Mouse (Mus musculus): Measurements from ENCODE around the gene Ank2. TPM values are rescaled to one million over a fixed set of nuclear protein-coding genes. Genes with fewer than 3 reads are reported as not detected.
A peak's percentile ranks its signal among the peaks of the same experiment; 100 is the strongest.

Ank2 gene
- polyA plus RNA-seq, 1 experiment from 2014 or later = 169 TPM

DNA sequence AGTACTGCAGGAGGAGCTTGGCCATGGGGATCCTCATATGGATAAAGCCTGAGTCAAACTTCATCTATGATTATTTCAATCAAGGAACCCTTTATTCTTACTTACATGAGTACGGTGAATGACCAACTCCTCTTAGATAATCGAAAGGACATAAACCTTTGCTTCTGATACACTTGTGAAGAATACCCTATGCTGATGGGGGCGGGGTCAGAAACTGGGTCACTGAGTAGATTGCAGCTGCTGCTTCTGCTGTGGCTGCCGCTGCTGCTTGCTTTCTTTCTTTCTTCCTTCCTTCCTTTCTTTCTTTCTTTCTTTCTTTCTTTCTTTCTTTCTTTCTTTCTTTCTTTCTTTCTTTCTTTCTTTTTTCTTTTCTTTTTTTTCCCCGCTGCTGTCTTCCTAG is 263.9 kb downstream of the Ank2 start:
- WGBS = 74% methylated on average over 5 of the region's 5 CpGs
- no peaks in the 10 kb centered on the region for H3K36me3 ChIP-seq (ENCODE audit: control insufficient read depth, insufficient read depth, low read length)
- no peaks in the 10 kb centered on the region for H3K27me3 ChIP-seq (replicated peaks; ENCODE audit: control insufficient read depth, insufficient read depth, low read length)

GRCm38 (mm10) chr3:127225799-127226730 is 273.1 kb downstream of the Ank2 start:
- H3K27ac ChIP-seq (ENCODE audit: low read depth, low read length) = peak overlapping the region; percentile 73
- peak overlapping the region; percentile 52 for H3K4me3 ChIP-seq (ENCODE audit: low read length)
- H3K4me1 ChIP-seq (ENCODE audit: control insufficient read depth, insufficient read depth, low read depth, low read length) = peaks cover 12% of the 10 kb centered on the region
- peak; percentile 92 for ATAC-seq
- no peaks in the 10 kb centered on the region for H3K27me3 ChIP-seq (replicated peaks; ENCODE audit: control insufficient read depth, insufficient read depth, low read length)
- no peaks in the 10 kb centered on the region for H3K9me3 ChIP-seq (ENCODE audit: control insufficient read depth, low read length)
- 3% methylated on average over 26 of the region's 26 CpGs for WGBS
- no peaks in the 10 kb centered on the region for H3K36me3 ChIP-seq (ENCODE audit: control insufficient read depth, insufficient read depth, low read length)
- peak overlapping the region; percentile 55 for H3K4me2 ChIP-seq (ENCODE audit: low read length)
- H3K9ac ChIP-seq (ENCODE audit: low read depth, low read length) = peak overlapping the region; percentile 73

More for the DNA sequence above, 263.9 kb downstream of the Ank2 start:
- no peak for ATAC-seq
- Histone ChIP-seq H3K9ac (ENCODE audit: low read depth, low read length) (no peak overlapping the region), H3K4me3 (ENCODE audit: low read length) (no peak overlapping the region), H3K4me2 (ENCODE audit: low read length) (no peak overlapping the region), H3K9me3 (ENCODE audit: control insufficient read depth, low read length) (no peaks in the 10 kb centered on the region), H3K4me1 (ENCODE audit: control insufficient read depth, insufficient read depth, low read depth, low read length) (no peaks in the 10 kb centered on the region), H3K27ac (ENCODE audit: low read depth, low read length) (no peak overlapping the region)

DNA sequence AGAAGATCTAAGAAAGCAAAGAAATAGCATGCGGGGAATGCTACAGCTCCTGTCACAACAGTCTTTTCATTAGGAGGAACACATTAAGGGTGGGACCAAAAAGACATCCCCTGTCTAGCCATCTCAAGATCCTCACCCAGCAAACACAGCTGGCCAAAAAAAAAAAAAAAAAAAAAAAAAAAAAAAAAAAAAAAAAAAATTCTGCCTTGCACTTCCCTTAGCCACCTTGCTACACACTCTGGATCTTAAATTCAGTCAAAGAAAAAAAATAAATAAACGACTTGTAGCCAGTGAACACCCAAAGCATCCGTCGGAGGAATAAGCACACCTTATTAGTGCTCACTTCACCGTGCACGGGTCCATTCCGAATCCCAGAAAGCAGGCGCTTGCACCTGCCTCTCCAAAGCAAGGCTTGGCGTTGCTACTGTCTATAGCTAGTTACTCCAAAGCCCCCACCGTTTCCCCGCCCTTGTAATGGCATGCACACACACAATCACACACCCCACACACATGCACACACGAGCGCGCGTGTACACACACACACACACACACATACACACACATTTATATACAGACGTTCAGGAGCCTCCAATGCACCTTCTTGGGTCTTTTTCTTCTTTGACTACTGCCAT is 273.9 kb downstream of the Ank2 start:
- 4% methylated on average over 16 of the region's 16 CpGs for WGBS
- Histone ChIP-seq H3K4me3 (ENCODE audit: low read length) (peak overlapping the region; percentile 52), H3K27me3 (replicated peaks; ENCODE audit: control insufficient read depth, insufficient read depth, low read length) (no peaks in the 10 kb centered on the region), H3K4me1 (ENCODE audit: control insufficient read depth, insufficient read depth, low read depth, low read length) (peaks cover 12% of the 10 kb centered on the region), H3K9me3 (ENCODE audit: control insufficient read depth, low read length) (no peaks in the 10 kb centered on the region), H3K9ac (ENCODE audit: low read depth, low read length) (peak overlapping the region; percentile 73), H3K4me2 (ENCODE audit: low read length) (peak overlapping the region; percentile 55), H3K27ac (ENCODE audit: low read depth, low read length) (peak overlapping the region; percentile 73), H3K36me3 (ENCODE audit: control insufficient read depth, insufficient read depth, low read length) (no peaks in the 10 kb centered on the region)
- ATAC-seq = peak; percentile 70

- Histone ChIP-seq H3K4me1 (ENCODE audit: control insufficient read depth, insufficient read depth, low read depth, low read length) (peaks cover 12% of the 10 kb centered on the region), H3K36me3 (ENCODE audit: control insufficient read depth, insufficient read depth, low read length) (no peaks in the 10 kb centered on the region), H3K4me3 (ENCODE audit: low read length) (peak overlapping the region; percentile 52), H3K9ac (ENCODE audit: low read depth, low read length) (peak overlapping the region; percentile 73), H3K27me3 (replicated peaks; ENCODE audit: control insufficient read depth, insufficient read depth, low read length) (no peaks in the 10 kb centered on the region), H3K4me2 (ENCODE audit: low read length) (peak overlapping the region; percentile 55), H3K27ac (ENCODE audit: low read depth, low read length) (peak overlapping the region; percentile 73), H3K9me3 (ENCODE audit: control insufficient read depth, low read length) (no peaks in the 10 kb centered on the region)
- 44% methylated on average over 13 of the region's 13 CpGs for WGBS
- ATAC-seq = peak; percentile 28; the same call in 1 of the 2 replicates
These were observed 274.6 kb downstream of the Ank2 start for GRCm38 (mm10) chr3:127224315-127225166.

DNA sequence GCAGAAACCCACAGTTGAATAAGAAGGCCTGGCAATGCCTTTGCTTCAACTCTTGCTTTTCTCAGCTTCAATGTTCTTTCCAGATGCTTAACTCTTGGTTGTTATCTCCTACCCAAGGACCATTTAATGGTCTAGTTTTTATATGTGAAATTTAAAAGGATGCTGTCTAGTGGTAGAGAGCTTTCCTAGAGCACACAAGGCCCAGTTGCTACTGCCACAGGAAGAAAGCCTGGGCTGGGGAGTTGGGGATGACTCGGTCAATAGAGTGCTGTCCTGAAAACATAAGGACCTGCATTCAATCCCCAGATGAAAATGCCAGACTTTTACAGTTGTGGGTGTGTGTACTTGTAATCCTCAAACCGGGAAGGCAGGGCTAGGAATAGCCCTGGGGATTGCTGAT is 277.1 kb downstream of the Ank2 start:
- H3K4me1 ChIP-seq (ENCODE audit: control insufficient read depth, insufficient read depth, low read depth, low read length) = peaks cover 12% of the 10 kb centered on the region
- WGBS = 76% methylated on average over 2 of the region's 2 CpGs
- no peak overlapping the region for H3K4me2 ChIP-seq (ENCODE audit: low read length)
- H3K9ac ChIP-seq (ENCODE audit: low read depth, low read length) = no peak overlapping the region
- no peaks in the 10 kb centered on the region for H3K9me3 ChIP-seq (ENCODE audit: control insufficient read depth, low read length)
- no peak overlapping the region for H3K4me3 ChIP-seq (ENCODE audit: low read length)
- no peak for ATAC-seq
- H3K27ac ChIP-seq (ENCODE audit: low read depth, low read length) = no peak overlapping the region
- H3K27me3 ChIP-seq (replicated peaks; ENCODE audit: control insufficient read depth, insufficient read depth, low read length) = no peaks in the 10 kb centered on the region
- H3K36me3 ChIP-seq (ENCODE audit: control insufficient read depth, insufficient read depth, low read length) = 0 out of 2 replicates have a peak, but pooled peaks cover 3% of the 10 kb centered on the region

GRCm38 (mm10) chr3:127220859-127221258 is 278.3 kb downstream of the Ank2 start:
- WGBS = 83% methylated on average over 9 of the region's 9 CpGs
- Histone ChIP-seq H3K9ac (ENCODE audit: low read depth, low read length) (no peak overlapping the region), H3K36me3 (ENCODE audit: control insufficient read depth, insufficient read depth, low read length) (0 out of 2 replicates have a peak, but pooled peaks cover 3% of the 10 kb centered on the region), H3K9me3 (ENCODE audit: control insufficient read depth, low read length) (no peaks in the 10 kb centered on the region), H3K27me3 (replicated peaks; ENCODE audit: control insufficient read depth, insufficient read depth, low read length) (no peaks in the 10 kb centered on the region), H3K27ac (ENCODE audit: low read depth, low read length) (no peak overlapping the region), H3K4me2 (ENCODE audit: low read length) (no peak overlapping the region), H3K4me1 (ENCODE audit: control insufficient read depth, insufficient read depth, low read depth, low read length) (peaks cover 3% of the 10 kb centered on the region), H3K4me3 (ENCODE audit: low read length) (no peak overlapping the region)
- no peak for ATAC-seq

DNA sequence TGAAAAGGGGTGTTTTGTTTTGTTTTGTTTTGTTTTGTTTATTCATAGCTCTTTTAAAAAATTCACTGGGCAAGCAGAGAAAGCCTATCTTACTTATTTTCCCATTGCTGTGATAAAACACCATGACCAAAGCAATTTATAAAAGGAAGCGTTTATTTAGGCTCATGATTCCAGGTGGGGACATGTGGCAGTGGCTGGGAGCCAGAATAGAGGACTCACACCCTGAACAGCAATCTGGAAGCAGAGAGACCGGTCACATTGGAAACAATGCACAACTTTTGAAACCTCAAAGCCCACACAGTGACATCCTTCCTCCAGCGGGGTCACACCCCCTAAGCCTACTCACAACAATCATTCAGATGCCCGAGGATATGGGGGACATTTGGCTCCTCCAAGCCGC is 285.6 kb downstream of the Ank2 start:
- WGBS = 39% methylated on average over 5 of the region's 5 CpGs
- no peak overlapping the region for H3K4me3 ChIP-seq (ENCODE audit: low read length)
- no peak overlapping the region for H3K27ac ChIP-seq (ENCODE audit: low read depth, low read length)
- H3K9me3 ChIP-seq (ENCODE audit: control insufficient read depth, low read length) = no peaks in the 10 kb centered on the region
- no peaks in the 10 kb centered on the region for H3K4me1 ChIP-seq (ENCODE audit: control insufficient read depth, insufficient read depth, low read depth, low read length)
- H3K36me3 ChIP-seq (ENCODE audit: control insufficient read depth, insufficient read depth, low read length) = 0 out of 2 replicates have a peak, but pooled peaks cover 3% of the 10 kb centered on the region
- ATAC-seq = no peak; the same call in 1 of the 2 replicates
- H3K27me3 ChIP-seq (replicated peaks; ENCODE audit: control insufficient read depth, insufficient read depth, low read length) = no peaks in the 10 kb centered on the region
- no peak overlapping the region for H3K9ac ChIP-seq (ENCODE audit: low read depth, low read length)
- H3K4me2 ChIP-seq (ENCODE audit: low read length) = no peak overlapping the region

DNA sequence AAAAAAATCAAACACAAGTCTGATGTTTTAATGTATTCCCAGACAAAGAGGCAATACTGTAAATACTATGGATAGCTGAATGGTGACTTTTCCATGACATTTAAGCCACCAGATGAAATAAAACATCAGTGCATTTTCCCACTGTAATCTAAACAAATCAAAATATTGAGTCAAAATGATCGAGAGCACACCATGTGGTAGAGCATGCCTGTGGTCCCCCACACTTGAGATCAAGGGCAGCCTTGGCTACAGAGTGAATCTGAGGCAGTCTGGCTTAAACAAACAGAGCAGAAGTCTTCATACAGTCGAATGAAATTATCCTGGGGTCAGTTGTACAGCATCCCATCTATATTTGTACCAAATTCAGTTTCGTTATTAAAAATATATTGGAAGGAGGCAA is 288.0 kb downstream of the Ank2 start:
- no peak overlapping the region for H3K9ac ChIP-seq (ENCODE audit: low read depth, low read length)
- H3K27ac ChIP-seq (ENCODE audit: low read depth, low read length) = no peak overlapping the region
- no peak overlapping the region for H3K4me2 ChIP-seq (ENCODE audit: low read length)
- H3K36me3 ChIP-seq (ENCODE audit: control insufficient read depth, insufficient read depth, low read length) = no peaks in the 10 kb centered on the region
- H3K9me3 ChIP-seq (ENCODE audit: control insufficient read depth, low read length) = no peaks in the 10 kb centered on the region
- 87% methylated on average over 3 of the region's 3 CpGs for WGBS
- H3K4me3 ChIP-seq (ENCODE audit: low read length) = no peak overlapping the region
- no peaks in the 10 kb centered on the region for H3K4me1 ChIP-seq (ENCODE audit: control insufficient read depth, insufficient read depth, low read depth, low read length)
- no peaks in the 10 kb centered on the region for H3K27me3 ChIP-seq (replicated peaks; ENCODE audit: control insufficient read depth, insufficient read depth, low read length)
- no peak for ATAC-seq

Data from hindbrain, embryonic 16.5 days (tissue).